Mouse (Mus musculus) stomach, postnatal 0 days (tissue): ENCODE data around the gene Hsd17b13.

Experiments
- CTCF ChIP-seq: IDR thresholded peaks from 2 replicates; pipeline ENCODE4 v1.5.1; 2016; ENCODE audit warnings: antibody characterized with exemption, low read depth, mild to moderate bottlenecking, moderate library complexity
- EP300 ChIP-seq: optimal IDR thresholded peaks from 2 replicates; pipeline ENCODE3; 2016; ENCODE audit warnings: antibody characterized with exemption

- TF ChIP-seq EP300 (no peak), CTCF (no peak)
Observed at GRCm38 (mm10) chr5:104002549-104003255, 25.5 kb upstream of the Hsd17b13 start.
